Mouse (Mus musculus): ENCODE measurements around the gene Krt20.

DNA sequence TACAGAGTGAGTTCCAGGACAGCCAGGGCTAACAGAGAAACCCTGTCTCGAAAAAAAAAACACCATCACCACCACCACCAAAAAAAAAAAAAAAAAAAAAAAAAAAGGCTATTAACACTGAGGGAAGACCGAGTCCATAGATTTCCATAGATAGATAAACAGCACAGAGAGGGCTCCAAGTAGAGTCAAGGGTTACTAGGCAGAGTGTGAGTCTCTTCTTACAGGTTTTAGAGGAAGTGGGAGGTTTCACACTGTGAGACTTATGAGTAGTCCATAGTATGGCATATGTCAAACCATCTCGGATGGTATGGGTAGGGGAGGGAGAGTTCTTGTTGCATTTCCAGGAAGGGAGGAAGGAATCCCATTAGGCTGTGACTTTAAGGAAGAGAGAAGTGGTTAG lies 39.9 kb downstream of the Krt20 start:
- no peak for TF ChIP-seq CTCF (IDR thresholded peaks at IDR 0.05; ENCODE audit: low read depth, low read length)
- TF ChIP-seq EP300 (IDR thresholded peaks at IDR 0.05; ENCODE audit: insufficient read depth, low read depth, low read length) = no peak

Data from ES-Bruce4 (cell line).